Mouse (Mus musculus) thymus, postnatal 36 days (tissue): Measurements from ENCODE around the gene Wasf3.
"Not testable (repeated sequence)": the region's sequence is repeated elsewhere in the genome, so short reads cannot be mapped to it uniquely, and the experiment has no call there.

Source experiments
- DNase-seq, 2 experiments: peaks; one replicate each; pipeline ENCODE4 v3.0.0; 2022; ENCODE audit warnings: mixed read lengths in 2 of 2

Gene Wasf3

DNA sequence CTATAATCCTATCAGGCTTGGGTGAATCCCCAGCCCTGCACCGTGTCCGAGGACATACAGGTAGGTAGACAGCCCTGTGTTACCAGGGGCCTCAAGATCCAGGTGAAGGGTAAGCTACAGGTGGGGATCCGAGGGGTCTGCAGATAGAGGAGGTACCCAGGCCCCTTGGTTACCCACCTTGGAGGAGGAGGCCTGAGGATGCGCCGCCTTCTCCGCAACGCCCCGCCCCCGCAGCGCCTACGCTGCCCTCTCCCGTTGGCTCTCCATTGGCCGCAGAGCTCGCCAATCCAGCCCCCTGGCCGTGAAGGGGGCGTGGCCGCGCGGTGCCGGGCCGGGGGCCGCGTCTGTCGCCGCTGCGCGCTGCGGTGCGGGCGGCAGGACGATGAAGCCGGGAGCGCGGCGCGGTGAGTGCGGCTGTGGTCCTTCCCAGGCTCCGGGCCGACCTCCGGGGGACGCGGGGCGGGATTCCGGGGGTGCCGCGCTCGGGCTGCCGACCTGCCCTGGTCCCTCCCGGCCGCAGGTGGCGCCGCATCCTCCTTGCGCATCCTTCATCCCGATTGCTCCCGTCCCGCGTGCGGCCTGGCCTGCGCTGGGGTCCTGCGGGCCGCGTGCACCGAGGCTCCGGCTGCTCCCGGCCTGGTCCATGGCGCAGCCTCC, at the start of gene Wasf3:
Gene Wasf3, plus strand, starts transcription at position 51 of the 657 bp plus-strand sequence.
- DNase-seq, result peak in 1 of 2 experiments; percentile 9

GRCm38 (mm10) chr5:146338064-146338463, 46.7 kb upstream of the Wasf3 start:
- DNase-seq, result no peak

- no peak for DNase-seq
Measured at GRCm38 (mm10) chr5:146340037-146340436, 44.7 kb upstream of the Wasf3 start.

DNA sequence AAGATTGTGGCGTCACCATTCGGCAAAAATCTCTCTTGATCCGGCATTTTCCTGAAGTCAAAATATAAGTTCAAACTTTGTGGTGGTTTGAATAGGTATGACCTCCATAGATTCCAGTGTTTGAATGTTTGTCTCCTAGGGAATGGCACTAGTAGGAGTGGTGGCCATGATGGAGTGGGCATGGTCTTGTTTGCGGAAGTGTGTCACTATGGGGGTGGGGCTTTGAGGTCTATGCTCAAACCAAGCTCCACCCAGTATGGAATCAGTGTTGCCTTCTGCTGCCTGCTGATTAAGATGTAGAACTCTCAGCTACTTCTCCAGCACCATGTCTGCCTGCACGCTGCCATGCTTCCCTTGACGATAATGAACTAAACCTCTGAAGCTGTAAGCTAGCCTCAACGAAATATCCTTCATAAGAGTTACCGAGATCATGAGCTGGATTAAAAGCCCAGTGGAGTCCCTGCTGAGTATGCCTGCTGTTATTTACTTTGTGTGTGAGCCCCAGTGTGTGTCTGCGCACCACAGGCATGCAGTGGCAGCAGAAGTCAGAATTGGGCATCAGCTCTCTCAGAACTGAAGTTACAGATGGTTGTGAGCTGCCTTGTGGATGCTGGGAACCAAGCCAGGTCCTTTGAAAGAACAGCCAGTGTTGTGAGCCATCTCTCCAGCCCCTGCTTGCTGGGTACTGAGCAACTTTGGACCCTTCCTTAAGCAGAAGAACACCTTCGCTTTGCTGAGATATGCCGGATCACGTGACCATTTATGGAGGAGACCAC, 39.7 kb upstream of the Wasf3 start:
- no peak for DNase-seq

GRCm38 (mm10) chr5:146347081-146347480, 37.7 kb upstream of the Wasf3 start:
- no peak for DNase-seq

GRCm38 (mm10) chr5:146349183-146349582, 35.6 kb upstream of the Wasf3 start:
- no peak for DNase-seq

DNA sequence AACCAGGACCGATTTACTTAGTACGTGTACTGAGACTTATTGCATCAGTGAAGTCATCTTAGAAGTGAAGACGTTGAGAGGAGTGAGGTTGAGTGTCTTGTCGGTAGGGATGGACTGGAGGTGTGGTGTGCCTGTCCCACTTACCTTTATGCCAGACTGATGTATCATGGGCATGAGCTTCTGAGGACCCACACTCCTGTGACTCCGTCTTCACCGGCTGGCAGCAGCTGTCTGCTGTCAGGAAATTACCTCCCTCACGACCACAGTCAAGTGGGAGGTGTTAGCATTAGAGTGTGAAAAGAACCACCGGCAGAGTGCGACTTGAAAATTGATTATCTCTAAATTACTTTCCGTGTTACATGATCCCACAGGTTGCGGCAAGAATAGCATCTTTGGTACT, 34.0 kb upstream of the Wasf3 start:
- DNase-seq, result no peak

GRCm38 (mm10) chr5:146352006-146352405, 32.8 kb upstream of the Wasf3 start:
- no peak for DNase-seq

GRCm38 (mm10) chr5:146360386-146360785, 24.4 kb upstream of the Wasf3 start:
- DNase-seq, result peak in 1 of 2 experiments; percentile 7

GRCm38 (mm10) chr5:146362711-146363110, 22.1 kb upstream of the Wasf3 start:
- DNase-seq, result no peak

DNA sequence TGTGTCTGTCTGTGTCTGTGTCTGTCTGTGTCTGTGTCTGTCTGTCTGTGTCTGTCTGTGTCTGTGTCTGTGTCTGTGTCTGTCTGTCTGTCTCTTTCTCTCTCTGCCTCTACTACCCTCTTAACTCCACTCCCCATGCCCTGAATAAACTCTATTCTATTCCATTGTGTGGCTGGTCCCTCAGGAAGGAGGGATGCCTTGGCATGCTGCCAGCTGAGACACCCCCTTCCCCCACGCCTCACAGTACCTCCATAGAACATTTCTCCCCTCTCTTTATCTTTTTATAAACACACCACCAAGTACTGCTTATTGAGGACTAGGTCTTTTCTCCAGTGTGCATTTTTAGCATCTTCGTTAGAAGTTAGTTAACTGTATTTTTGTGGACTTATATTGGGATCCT, 16.4 kb upstream of the Wasf3 start:
- DNase-seq, result no peak

GRCm38 (mm10) chr5:146368971-146369370, 15.8 kb upstream of the Wasf3 start:
- DNase-seq, result no peak

DNA sequence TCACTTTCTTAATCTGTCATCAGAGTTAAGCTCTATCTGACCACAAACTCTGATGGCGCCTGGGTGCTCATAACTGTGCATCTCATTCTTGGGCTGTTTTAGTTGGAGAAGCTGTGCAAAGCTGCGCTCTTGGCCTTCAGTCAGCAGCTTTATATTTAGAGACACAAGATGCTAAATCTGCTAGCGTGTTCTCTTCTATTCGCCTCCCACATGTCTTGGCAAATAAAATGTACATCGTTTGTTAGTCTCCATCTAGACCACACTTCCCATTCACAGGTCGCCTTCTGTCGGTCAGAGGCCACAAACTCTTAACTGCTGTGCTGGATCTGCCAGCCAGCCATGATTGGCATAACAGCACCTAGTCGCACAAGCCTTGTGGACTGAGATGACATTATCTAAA, 14.0 kb upstream of the Wasf3 start:
- DNase-seq, result no peak

GRCm38 (mm10) chr5:146373238-146373637, 11.5 kb upstream of the Wasf3 start:
- DNase-seq, result no peak

GRCm38 (mm10) chr5:146376601-146377000, 8.2 kb upstream of the Wasf3 start:
- peak; percentile 4 to 6 for DNase-seq

DNA sequence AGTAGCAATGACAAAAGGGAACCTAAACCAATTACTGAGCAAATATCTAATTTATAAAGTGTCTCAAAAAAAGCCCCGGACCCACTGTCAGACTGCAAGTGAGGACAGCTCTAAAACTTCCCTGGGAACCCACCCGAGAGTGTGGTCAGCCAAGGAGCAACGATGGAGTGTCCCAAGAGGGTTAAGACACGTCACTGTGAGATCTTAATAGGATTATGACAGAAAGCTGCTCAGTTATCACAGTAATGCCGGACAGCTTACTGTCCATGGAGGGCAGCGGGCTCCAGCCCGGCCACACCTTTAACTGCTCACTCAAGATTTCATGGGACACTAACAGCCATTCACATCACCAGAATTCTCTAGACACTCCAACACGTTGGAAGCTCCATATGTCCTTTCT, 4.7 kb upstream of the Wasf3 start:
- no peak for DNase-seq

DNA sequence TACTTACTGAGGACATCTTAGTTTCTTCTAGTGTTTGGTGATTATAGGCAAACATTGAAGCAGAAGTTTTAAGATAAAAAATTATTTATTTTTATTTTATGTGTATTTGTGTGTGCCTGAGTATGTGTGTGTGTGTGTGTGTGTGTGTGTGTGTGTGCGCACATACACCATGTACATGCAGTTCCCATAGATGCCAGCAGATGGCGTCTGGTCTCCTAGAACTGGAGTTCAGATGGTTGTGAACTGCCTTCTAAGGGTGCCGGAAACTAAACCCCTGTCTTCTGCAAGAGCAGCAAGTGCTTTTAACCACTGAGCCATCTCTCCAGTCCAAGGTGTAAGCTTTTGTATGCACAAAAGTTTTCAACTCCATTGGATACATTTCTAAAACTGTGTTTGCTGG, 2.5 kb upstream of the Wasf3 start:
- DNase-seq, result no peak

DNA sequence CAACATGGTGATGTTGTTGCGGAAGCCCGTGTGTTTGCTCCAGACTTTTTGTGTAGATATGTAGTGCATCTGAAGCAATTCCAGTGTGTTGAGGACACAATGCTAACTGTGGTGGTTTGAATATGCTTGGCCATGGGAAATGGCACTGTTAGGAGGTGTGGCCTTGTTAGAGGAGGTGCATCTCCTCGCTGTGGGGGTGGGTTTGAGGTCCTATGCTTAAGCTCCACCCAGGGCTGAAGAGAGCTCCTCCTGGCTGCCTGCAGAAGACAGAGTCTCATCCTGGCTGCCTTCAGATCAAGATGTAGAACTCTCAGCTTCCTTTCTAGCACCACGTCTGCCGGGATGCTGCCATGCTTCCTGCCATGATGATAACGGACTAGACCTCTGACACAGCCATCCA, 1.4 kb upstream of the Wasf3 start:
- no peak for DNase-seq

- DNase-seq, result no peak
Measured at GRCm38 (mm10) chr5:146385989-146386388, 1.2 kb downstream of the Wasf3 start.

DNA sequence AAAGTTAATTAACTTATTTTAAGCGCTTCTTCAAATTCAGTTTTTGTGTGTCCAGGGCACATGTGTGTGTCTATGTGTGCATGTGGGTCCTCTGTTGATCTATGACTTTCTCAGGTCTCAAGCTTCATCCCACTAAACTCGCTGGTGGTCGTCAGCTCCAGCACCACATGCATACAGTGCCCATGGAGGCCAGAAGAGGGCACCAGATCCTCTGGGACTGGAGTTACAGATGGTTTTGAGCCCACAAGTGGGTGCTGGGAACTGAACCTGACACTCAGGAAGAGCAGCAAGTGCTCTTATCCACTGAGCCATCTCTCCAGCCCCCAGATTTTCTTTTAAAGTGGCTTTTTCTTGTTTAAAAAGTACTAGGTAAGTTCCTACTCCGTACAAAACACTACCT, 2.1 kb downstream of the Wasf3 start:
- no peak for DNase-seq

- no peak for DNase-seq
Measured at GRCm38 (mm10) chr5:146394563-146394962, 9.8 kb downstream of the Wasf3 start.

- DNase-seq, result no peak
Measured at GRCm38 (mm10) chr5:146397253-146397652, 12.5 kb downstream of the Wasf3 start.

DNA sequence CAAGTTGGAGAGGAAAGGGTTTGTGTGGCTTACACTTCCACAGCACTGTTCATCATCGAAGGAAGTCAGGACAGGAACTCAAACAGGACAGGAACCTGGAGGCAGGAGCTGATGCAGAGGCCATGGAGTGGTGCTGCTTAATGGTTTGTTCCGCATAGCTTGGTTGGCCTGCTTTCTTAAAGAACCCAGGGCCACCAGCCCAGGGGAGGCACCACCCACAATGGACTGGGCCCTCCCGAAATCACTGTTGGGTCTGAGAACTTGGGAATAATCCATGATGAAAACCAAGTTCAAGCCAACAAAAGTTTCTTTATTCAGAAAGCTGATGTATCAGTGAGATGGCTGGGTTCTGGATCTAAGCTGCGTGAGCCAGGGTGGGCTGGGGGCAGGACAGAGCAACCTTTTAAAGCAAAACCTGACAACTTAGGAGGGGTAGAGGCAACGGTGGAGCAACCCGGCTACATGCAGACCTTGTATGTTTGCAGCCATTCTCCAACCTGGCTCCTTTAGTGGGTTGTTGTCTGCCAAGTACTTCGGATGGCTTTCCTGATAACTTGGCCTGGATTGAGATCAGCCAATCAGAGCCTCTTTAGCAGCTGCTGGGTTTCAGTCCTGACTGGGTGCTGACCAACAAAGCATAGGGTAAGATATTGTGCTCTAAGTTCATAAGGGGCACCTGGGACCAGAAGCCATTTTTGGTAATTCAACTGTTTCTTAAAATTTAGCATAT, 13.8 kb downstream of the Wasf3 start:
- no peak for DNase-seq

- DNase-seq, result not testable (repeated sequence)
Measured at GRCm38 (mm10) chr5:146401012-146401411, 16.2 kb downstream of the Wasf3 start.
